Mouse (Mus musculus) left cerebral cortex, adult 18-20 months (tissue): Measurements from ENCODE around the gene Ubap2. TPM values are rescaled to one million over a fixed set of nuclear protein-coding genes. Genes with fewer than 3 reads are reported as not detected.

Source experiments
- DNase-seq, 2 experiments: peaks; one replicate each; pipeline ENCODE4 v3.0.0; 2021 to 2022; ENCODE audit warnings: low spot score in 2 of 2, mixed read lengths in 1 of 2
- long read RNA-seq, 2 experiments: library from polyadenylated mRNA; stranded (forward); transcript quantifications; one replicate each; pipeline ENCODE4 v2.0.0; 2021
- total RNA-seq, 2 experiments: library from RNA; stranded (reverse); gene quantifications; 2 replicates each; pipeline ENCODE4 v1.2.3; 2021

The Ubap2 gene
- 10 to 100 TPM; 38.4 to 41.9 TPM for total RNA-seq
- long read RNA-seq, experiment 1, full-length matches to known transcripts, result 13 of 46 reads
- long read RNA-seq, experiment 1, partial matches to known transcripts, result 18 of 46 reads
- long read RNA-seq, experiment 1, other reads (novel, unspliced or antisense), result 15 of 46 reads
- long read RNA-seq, experiment 2, full-length matches to known transcripts, result 9 of 21 reads
- long read RNA-seq, experiment 2, partial matches to known transcripts, result 9 of 21 reads
- long read RNA-seq, experiment 2, other reads (novel, unspliced or antisense), result 3 of 21 reads

GRCm38 (mm10) chr4:41274980-41275850 is at the start of gene Ubap2:
Gene Ubap2 (minus strand): TSS chr4:41275144.
- DNase-seq, result peak; percentile 97 to 98

- no peak for DNase-seq
These were observed 46.0 kb upstream of the Ubap2 start for GRCm38 (mm10) chr4:41320971-41321370.

- no peak for DNase-seq
These were observed 43.3 kb upstream of the Ubap2 start for GRCm38 (mm10) chr4:41318267-41318666.

GRCm38 (mm10) chr4:41315173-41315572 is 40.2 kb upstream of the Ubap2 start:
- no peak for DNase-seq

GRCm38 (mm10) chr4:41314141-41315129 is 39.5 kb upstream of the Ubap2 start, which contains the start of gene Dcaf12:
Gene Dcaf12 (minus strand): TSS chr4:41314889.
- peak; percentile 94 for DNase-seq

- no peak for DNase-seq
These were observed 38.8 kb upstream of the Ubap2 start for GRCm38 (mm10) chr4:41313722-41314121.

- no peak for DNase-seq
These were observed 35.9 kb upstream of the Ubap2 start for GRCm38 (mm10) chr4:41310567-41311563.

GRCm38 (mm10) chr4:41307406-41307805 is 32.5 kb upstream of the Ubap2 start:
- no peak for DNase-seq

- DNase-seq, result peak in 1 of 2 experiments; percentile 19
These were observed 29.4 kb upstream of the Ubap2 start for GRCm38 (mm10) chr4:41304302-41304701.

GRCm38 (mm10) chr4:41303671-41304070 is 28.7 kb upstream of the Ubap2 start:
- no peak for DNase-seq

GRCm38 (mm10) chr4:41298976-41299375 is 24.0 kb upstream of the Ubap2 start:
- no peak for DNase-seq

GRCm38 (mm10) chr4:41295960-41296359 is 21.0 kb upstream of the Ubap2 start:
- no peak for DNase-seq

GRCm38 (mm10) chr4:41295507-41295906 is 20.6 kb upstream of the Ubap2 start:
- no peak for DNase-seq

- no peak for DNase-seq
These were observed 19.0 kb upstream of the Ubap2 start for GRCm38 (mm10) chr4:41293907-41294306.

- no peak for DNase-seq
These were observed 14.9 kb upstream of the Ubap2 start for GRCm38 (mm10) chr4:41289802-41290201.

- DNase-seq, result peak; percentile 26 to 49
These were observed 11.5 kb upstream of the Ubap2 start for GRCm38 (mm10) chr4:41286420-41286819.

GRCm38 (mm10) chr4:41284087-41284486 is 9.1 kb upstream of the Ubap2 start:
- DNase-seq, result no peak

- DNase-seq, result no peak
These were observed 983 bp upstream of the Ubap2 start for GRCm38 (mm10) chr4:41275927-41276326.

- DNase-seq, result no peak
These were observed 466 bp downstream of the Ubap2 start for GRCm38 (mm10) chr4:41274377-41274979.
